Mouse (Mus musculus): Measurements from ENCODE around the gene Pgap2. TPM values are rescaled to one million over a fixed set of nuclear protein-coding genes. Genes with fewer than 3 reads are reported as not detected.
A peak's percentile ranks its signal among the peaks of the same experiment; 100 is the strongest.

The Pgap2 gene
- total and polyA plus RNA-seq, 3 experiments, result 21.1 to 91.1 TPM; not detected in 1

DNA sequence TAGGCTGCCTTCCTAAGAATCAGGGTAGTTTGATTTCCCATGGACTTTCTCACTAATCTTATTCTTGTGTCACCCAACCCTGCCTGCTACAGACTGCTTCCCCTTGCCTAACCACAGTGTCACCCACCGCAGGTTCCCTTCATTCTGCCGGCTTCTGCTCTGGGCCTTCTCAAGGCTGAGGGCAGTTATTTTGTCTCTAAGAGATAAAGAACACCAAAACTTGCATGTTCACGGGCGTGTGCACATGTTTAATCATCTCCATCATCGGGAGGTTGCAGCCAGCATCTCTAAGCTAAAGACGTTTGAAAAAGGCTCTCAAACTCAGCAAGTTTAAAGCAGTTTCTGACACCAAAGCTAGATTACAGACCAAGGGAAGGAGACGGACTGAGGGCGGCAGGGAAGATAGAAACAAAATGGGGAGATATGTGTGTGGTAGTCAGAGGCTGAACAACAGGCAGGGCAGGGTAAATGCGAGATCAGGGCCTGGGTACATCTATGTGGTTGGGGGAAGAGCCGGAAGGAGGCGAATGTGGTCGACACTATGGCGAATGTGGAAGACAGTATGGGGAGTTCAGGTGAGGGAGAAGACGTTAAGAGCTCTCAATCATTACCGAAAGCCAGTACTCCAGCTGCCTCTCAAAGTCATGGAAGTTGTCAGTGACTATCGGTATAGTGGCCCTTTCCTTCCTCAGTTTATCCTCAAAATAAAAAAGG, 38.8 kb downstream of the Pgap2 start:
- no peaks in the 10 kb centered on the region for H3K27me3 ChIP-seq (ENCODE audit: control insufficient read depth in 1 of 2, insufficient read depth in 2 of 2, low read length in 2 of 2)
- peak overlapping the region; percentile 97 for H3K9ac ChIP-seq (ENCODE audit: control insufficient read depth, low read depth, low read length, poor library complexity, severe bottlenecking)
- no peaks in the 10 kb centered on the region for H3K9me3 ChIP-seq (replicated peaks; ENCODE audit: insufficient read depth, low read length)
- H3K4me3 ChIP-seq (ENCODE audit: control insufficient read depth in 1 of 2, insufficient read depth in 1 of 2, low read depth in 2 of 2, low read length in 2 of 2), result peak overlapping the region; percentile 83 to 97
- peak; percentile 89 for DNase-seq (ENCODE audit: low read depth, low spot score)
- peaks cover 66% of the 10 kb centered on the region for H3K79me2 ChIP-seq (ENCODE audit: control insufficient read depth, insufficient read depth, low read length, poor library complexity)
- peak overlapping the region; percentile 99 for H3K27ac ChIP-seq (ENCODE audit: control insufficient read depth, low read depth, low read length)
- TF ChIP-seq MAX (IDR thresholded peaks at IDR 0.05; ENCODE audit: low read length) (peak; percentile 81), UBTF (IDR thresholded peaks at IDR 0.05; ENCODE audit: borderline replicate concordance, insufficient read depth, low read depth, low read length) (0 out of 2 replicates have a peak, but pooled peaks have one; percentile 47), GABPA (IDR thresholded peaks at IDR 0.05; ENCODE audit: low read depth, low read length) (0 out of 2 replicates have a peak, but pooled peaks have one; percentile 29), MAFK (IDR thresholded peaks at IDR 0.05; ENCODE audit: borderline replicate concordance, low read depth, low read length) (0 out of 2 replicates have a peak, but pooled peaks have one; percentile 17), ETS1 (IDR thresholded peaks at IDR 0.05; ENCODE audit: low read depth, low read length) (peak; percentile 85), MYC (IDR thresholded peaks at IDR 0.05; ENCODE audit: low read depth, low read length) (peak; percentile 90), CHD2 (IDR thresholded peaks at IDR 0.05; ENCODE audit: low read length) (peak; percentile 19; the same call in 1 of the 2 replicates), NRF1 (IDR thresholded peaks at IDR 0.05; ENCODE audit: insufficient read depth, low read depth, low read length, poor library complexity, severe bottlenecking) (no peak), GATA1 (IDR thresholded peaks at IDR 0.05; ENCODE audit: low read depth, low read length) (peak; percentile 67), USF2 (IDR thresholded peaks at IDR 0.05; ENCODE audit: borderline replicate concordance in 1 of 2, insufficient read depth in 1 of 2, low read depth in 1 of 2, low read length in 2 of 2) (no peak), NELFE (IDR thresholded peaks at IDR 0.05; ENCODE audit: low read depth, low read length) (peak; percentile 41), MAZ (IDR thresholded peaks at IDR 0.05; ENCODE audit: low read depth, low read length) (0 out of 2 replicates have a peak, but pooled peaks have one; percentile 65), EP300 (IDR thresholded peaks at IDR 0.05; ENCODE audit: low read depth in 1 of 2, low read length in 2 of 2) (peak; percentile 62 to 87), MYB (IDR thresholded peaks at IDR 0.05; ENCODE audit: low read depth, low read length) (peak; percentile 75), RAD21 (IDR thresholded peaks at IDR 0.05; ENCODE audit: low read depth, low read length) (no peak), TAL1 (IDR thresholded peaks at IDR 0.05; ENCODE audit: low read length) (peak; percentile 33), MEF2A (IDR thresholded peaks at IDR 0.05; ENCODE audit: extremely low read depth, insufficient replicate concordance, low read depth, low read length, poor library complexity, severe bottlenecking) (no peak), TCF12 (IDR thresholded peaks at IDR 0.05; ENCODE audit: low read depth, low read length) (peak; percentile 73), RCOR1 (IDR thresholded peaks at IDR 0.05; ENCODE audit: low read depth, low read length) (peak; percentile 54; the same call in 1 of the 2 replicates), JUND (IDR thresholded peaks at IDR 0.05; ENCODE audit: low read depth, low read length) (no peak), MXI1 (IDR thresholded peaks at IDR 0.05; ENCODE audit: low read depth, low read length) (peak; percentile 96), POLR2A (IDR thresholded peaks at IDR 0.05; ENCODE audit: control insufficient read depth in 1 of 2, insufficient read depth in 1 of 2, low read depth in 1 of 2, low read length in 2 of 2, poor library complexity in 1 of 2) (peak; percentile 33 to 56; a peak in 1 of 4 replicates), ZMIZ1 (IDR thresholded peaks at IDR 0.05; ENCODE audit: low read depth, low read length) (no peak), ZKSCAN1 (IDR thresholded peaks at IDR 0.05; ENCODE audit: low read depth, low read length) (no peak), SIN3A (IDR thresholded peaks at IDR 0.05; ENCODE audit: low read length) (peak; percentile 77), BHLHE40 (IDR thresholded peaks at IDR 0.05; ENCODE audit: borderline replicate concordance, low read depth, low read length) (peak; percentile 85; the same call in 1 of the 2 replicates), HCFC1 (IDR thresholded peaks at IDR 0.05; ENCODE audit: low read depth, low read length) (no peak; the same call in 1 of the 2 replicates), KAT2A (conservative IDR thresholded peaks at IDR 0.05; ENCODE audit: low read depth, low read length) (peak; percentile 35; the same call in 1 of the 2 replicates)
- H3K36me3 ChIP-seq (ENCODE audit: control insufficient read depth in 1 of 2, insufficient read depth in 2 of 2, low read length in 2 of 2), result peaks cover 0 to 54% of the 10 kb centered on the region in 2 experiments; a peak in 2 of 4 replicates
- H3K4me1 ChIP-seq (ENCODE audit: control insufficient read depth in 1 of 2, insufficient read depth in 2 of 2, low read length in 2 of 2), result peaks cover 29 to 64% of the 10 kb centered on the region in 2 experiments
